8 mouse cellular contexts compared by ENCODE assay signal in the genomic region with DNA sequence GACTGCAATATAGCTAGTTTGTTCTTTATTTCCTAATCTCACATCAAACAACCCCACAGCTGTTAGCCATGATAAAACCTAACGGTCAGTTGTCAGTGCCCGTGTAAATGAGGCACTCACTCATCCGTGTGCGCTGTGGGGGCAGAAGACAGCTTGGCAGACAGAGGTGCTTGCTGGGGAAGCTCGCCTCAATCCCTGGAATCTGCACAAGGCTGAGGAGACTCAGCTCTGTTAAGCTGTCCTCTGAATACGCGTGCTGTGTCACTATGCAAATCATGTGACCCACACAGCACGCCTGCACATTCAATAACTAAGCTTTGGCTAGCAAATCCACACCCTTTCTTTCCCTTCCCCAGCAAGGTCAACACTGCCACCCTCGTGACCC. TPM values are rescaled to one million over a fixed set of nuclear protein-coding genes. Genes with fewer than 3 reads are reported as not detected.
DNase-seq lines count a peak whose midpoint lies in the region; ATAC-seq and TF ChIP-seq lines count a peak whose summit lies in the region.

No protein-coding gene starts in this region.

- peak overlapping the region; percentile 59; the same call in 1 of the 2 replicates for H3K27ac ChIP-seq in heart, embryonic 12.5 days (ENCODE audit: poor library complexity, severe bottlenecking)
- H3K27ac ChIP-seq in neural tube, embryonic 15.5 days (replicated peaks), result no peak overlapping the region; the same call in 1 of the 2 replicates

- TF ChIP-seq CTCF in G1E (IDR thresholded peaks at IDR 0.05; ENCODE audit: low read depth, low read length), result no peak

- peaks cover 84% of the 10 kb centered on the region for H3K4me1 ChIP-seq in G1E (ENCODE audit: insufficient read depth, low read depth, low read length)
- peaks cover 28% of the 10 kb centered on the region for H3K4me1 ChIP-seq in heart, embryonic 12.5 days (replicated peaks)
- peaks cover 31% of the 10 kb centered on the region for H3K4me1 ChIP-seq in neural tube, embryonic 15.5 days

- peak overlapping the region; percentile 40 for H3K4me2 ChIP-seq in heart, embryonic 12.5 days
- no peak overlapping the region for H3K4me2 ChIP-seq in neural tube, embryonic 15.5 days

- no peaks in the 10 kb centered on the region for H3K27me3 ChIP-seq in G1E (ENCODE audit: insufficient read depth, low read length)
- no peaks in the 10 kb centered on the region for H3K27me3 ChIP-seq in heart, embryonic 12.5 days (replicated peaks)
- no peaks in the 10 kb centered on the region for H3K27me3 ChIP-seq in neural tube, embryonic 15.5 days (replicated peaks)

- H3K9me3 ChIP-seq in G1E (replicated peaks), result no peaks in the 10 kb centered on the region
- H3K9me3 ChIP-seq in heart, embryonic 12.5 days (replicated peaks), result no peaks in the 10 kb centered on the region
- no peaks in the 10 kb centered on the region for H3K9me3 ChIP-seq in neural tube, embryonic 15.5 days (replicated peaks)

- 25% methylated on average over 9 of the region's 9 CpGs for WGBS in heart, embryonic 12.5 days
- WGBS in neural tube, embryonic 15.5 days, result 32% methylated on average over 9 of the region's 9 CpGs

- DNase-seq in adrenal gland, adult (ENCODE audit: inconsistent age in 2 of 2, low spot score in 1 of 2), result peak; percentile 34 to 76
- no peak for DNase-seq in adrenal gland, postnatal 4 days (ENCODE audit: low spot score in 2 of 2)
- DNase-seq in G1E (ENCODE audit: low spot score), result peak; percentile 56
- DNase-seq in kidney, postnatal 36 days, result peak; percentile 42 to 49
- DNase-seq in lung, postnatal 10 days, result no peak
- DNase-seq in urinary bladder, postnatal 25 days (ENCODE audit: low spot score), result no peak

- H3K4me3 ChIP-seq in G1E (ENCODE audit: low read depth, low read length), result peak overlapping the region; percentile 62; the same call in 1 of the 2 replicates
- H3K4me3 ChIP-seq in heart, embryonic 12.5 days, result no peak overlapping the region
- no peak overlapping the region for H3K4me3 ChIP-seq in neural tube, embryonic 15.5 days (replicated peaks)

- peaks cover 30% of the 10 kb centered on the region for H3K36me3 ChIP-seq in G1E (replicated peaks)
- H3K36me3 ChIP-seq in heart, embryonic 12.5 days, result no peaks in the 10 kb centered on the region
- no peaks in the 10 kb centered on the region for H3K36me3 ChIP-seq in neural tube, embryonic 15.5 days

- peak; percentile 90 for ATAC-seq in G1E (ENCODE audit: extremely low read depth, insufficient number of reproducible peaks, low FRiP score, poor library complexity, severe bottlenecking)
- ATAC-seq in heart, embryonic 12.5 days (ENCODE audit: insufficient number of reproducible peaks, low FRiP score), result peak; percentile 61
- ATAC-seq in neural tube, embryonic 15.5 days (ENCODE audit: low FRiP score), result peak; percentile 53

- peak overlapping the region; percentile 43 for H3K9ac ChIP-seq in heart, embryonic 12.5 days
- H3K9ac ChIP-seq in neural tube, embryonic 15.5 days (replicated peaks), result no peak overlapping the region

RNA-seq across cellular contexts. Expression of a gene that starts 17.9 kb away (rescaled TPM):
- total RNA-seq in adrenal gland, postnatal 4 days (2021), result 10 to 100 TPM; 41.2 to 45.4 TPM
- total RNA-seq in G1E (2014; fragmentation: Nextera tagmentation), result 102 and 103 TPM in 2 replicates
- 62.8 and 70.0 TPM in 2 replicates for total RNA-seq in G1E (2017)
- polyA plus RNA-seq in G1E (2012), result 1.5 and 1.6 TPM in 2 replicates
- polyA plus RNA-seq in heart, embryonic 12.5 days (2016; fragmentation: Nextera tagmentation; extraction: Ambion mirVana), result 17.9 and 21.0 TPM in 2 replicates
- polyA plus RNA-seq in neural tube, embryonic 15.5 days (2015; fragmentation: Nextera tagmentation; extraction: Ambion mirVana), result 49.0 and 53.5 TPM in 2 replicates

Comparison
In these comparisons a context has a peak if more than half of its experiments do, and no peak if none do; other contexts are left out.
1. DNase-seq: peak in adrenal gland, adult (2 of 2), G1E (single experiment) and kidney, postnatal 36 days (2 of 2); none in adrenal gland, postnatal 4 days (0 of 2), lung, postnatal 10 days (single experiment) and urinary bladder, postnatal 25 days (single experiment).
2. Peak in every context shown above with its lines, with median percentiles within 50 percentile points of each other: ATAC-seq.